Mouse (Mus musculus): Measurements from ENCODE around the gene Mrps7. TPM values are rescaled to one million over a fixed set of nuclear protein-coding genes. Genes with fewer than 3 reads are reported as not detected.

The Mrps7 gene
- total RNA-seq (2014; rRNA removed) (33.6 and 45.9 TPM in 2 replicates), polyA plus RNA-seq (2015; fragmentation: Nextera tagmentation; extraction: Ambion mirVana) (78.8 and 86.7 TPM in 2 replicates)

GRCm38 (mm10) chr11:115603476-115604303 lies at the start of gene Mrps7, which contains the start of gene Gga3:
TSS of gene Mrps7 (plus strand) at chr11:115603925.
TSS of gene Gga3 (minus strand) at chr11:115604051.
- Histone ChIP-seq H3K4me2 (ENCODE audit: low read depth, low read length) (peak within 1 kb of the TSS; percentile 96), H3K9me3 (ENCODE audit: low read length) (no peaks in the 10 kb centered on the region), H3K27ac (peak within 1 kb of the TSS; percentile 95), H3K36me3 (ENCODE audit: insufficient read depth, low read length) (peaks cover 29% of the 10 kb centered on the region; the same call in 1 of the 2 replicates), H3K9ac (replicated peaks; ENCODE audit: low read length) (peak within 1 kb of the TSS; percentile 91), H3K4me3 (ENCODE audit: low read length) (peak within 1 kb of the TSS; percentile 99), H3K4me1 (ENCODE audit: insufficient read depth, low read length) (peaks cover 17% of the 10 kb centered on the region), H3K27me3 (ENCODE audit: insufficient read depth, low read length) (no peaks in the 10 kb centered on the region)
- ATAC-seq (peak; percentile 96), DNase-seq (ENCODE audit: low spot score) (peak; percentile 95)
- under 1% methylated on average over 70 of the region's 93 CpGs for WGBS
- TF ChIP-seq CTCF (IDR thresholded peaks at IDR 0.05; ENCODE audit: low read depth) = no peak

- Histone ChIP-seq H3K9ac (replicated peaks; ENCODE audit: low read length) (no peak overlapping the region), H3K36me3 (ENCODE audit: insufficient read depth, low read length) (no peaks in the 10 kb centered on the region), H3K4me1 (ENCODE audit: insufficient read depth, low read length) (no peaks in the 10 kb centered on the region), H3K27ac (no peak overlapping the region), H3K4me3 (ENCODE audit: low read length) (no peak overlapping the region), H3K4me2 (ENCODE audit: low read depth, low read length) (no peak overlapping the region), H3K27me3 (ENCODE audit: insufficient read depth, low read length) (no peaks in the 10 kb centered on the region), H3K9me3 (ENCODE audit: low read length) (no peaks in the 10 kb centered on the region)
- ATAC-seq (no peak), DNase-seq (ENCODE audit: low spot score) (no peak)
- WGBS = 82% methylated on average over 17 of the region's 17 CpGs
- no peak for TF ChIP-seq CTCF (IDR thresholded peaks at IDR 0.05; ENCODE audit: low read depth)
Observed at GRCm38 (mm10) chr11:115555717-115556116, 48.0 kb upstream of the Mrps7 start.

DNA sequence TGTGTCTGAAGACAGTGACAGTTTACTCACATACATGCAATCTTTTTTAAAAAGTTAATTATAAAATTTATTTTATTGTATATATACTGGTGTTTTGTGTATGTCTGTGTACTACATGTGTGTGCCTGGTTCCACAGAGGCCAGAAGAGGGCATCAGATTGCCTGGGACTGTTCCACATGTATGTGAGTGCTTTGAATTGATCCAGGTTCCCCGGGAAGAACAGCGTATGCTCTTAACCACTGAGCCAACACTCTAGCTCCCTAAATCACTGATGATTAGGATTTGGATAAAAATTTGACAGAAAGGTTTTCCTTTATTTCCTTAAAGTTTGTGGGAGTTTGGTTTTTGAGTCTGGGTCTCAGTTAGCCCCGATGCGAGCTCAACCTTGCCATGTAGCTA lies 40.3 kb upstream of the Mrps7 start:
- 40% methylated on average over 4 of the region's 4 CpGs for WGBS
- Histone ChIP-seq H3K4me1 (ENCODE audit: insufficient read depth, low read length) (no peaks in the 10 kb centered on the region), H3K9ac (replicated peaks; ENCODE audit: low read length) (peak overlapping the region; percentile 72; the same call in 1 of the 2 replicates), H3K9me3 (ENCODE audit: low read length) (no peaks in the 10 kb centered on the region), H3K4me3 (ENCODE audit: low read length) (peak overlapping the region; percentile 70), H3K27me3 (ENCODE audit: insufficient read depth, low read length) (no peaks in the 10 kb centered on the region), H3K27ac (peak overlapping the region; percentile 80; the same call in 1 of the 2 replicates), H3K4me2 (ENCODE audit: low read depth, low read length) (peak overlapping the region; percentile 62), H3K36me3 (ENCODE audit: insufficient read depth, low read length) (peaks cover 13% of the 10 kb centered on the region)
- DNase-seq (ENCODE audit: low spot score) (no peak), ATAC-seq (no peak)
- peak; percentile 24; the same call in 1 of the 2 replicates for TF ChIP-seq CTCF (IDR thresholded peaks at IDR 0.05; ENCODE audit: low read depth)

- H3K36me3 ChIP-seq (ENCODE audit: insufficient read depth, low read length) = peaks cover 21% of the 10 kb centered on the region
- ATAC-seq (peak; percentile 95), DNase-seq (ENCODE audit: low spot score) (peak; percentile 98)
- peak within 1 kb of the TSS; percentile 72 for H3K9ac ChIP-seq (replicated peaks; ENCODE audit: low read length)
- no peaks in the 10 kb centered on the region for H3K9me3 ChIP-seq (ENCODE audit: low read length)
- H3K27me3 ChIP-seq (ENCODE audit: insufficient read depth, low read length) = no peaks in the 10 kb centered on the region
- peak within 1 kb of the TSS; percentile 80 for H3K27ac ChIP-seq
- H3K4me3 ChIP-seq (ENCODE audit: low read length) = peak within 1 kb of the TSS; percentile 70
- TF ChIP-seq CTCF (IDR thresholded peaks at IDR 0.05; ENCODE audit: low read depth) = no peak
- peak within 1 kb of the TSS; percentile 62 for H3K4me2 ChIP-seq (ENCODE audit: low read depth, low read length)
- H3K4me1 ChIP-seq (ENCODE audit: insufficient read depth, low read length) = no peaks in the 10 kb centered on the region
- 2% methylated on average over 42 of the region's 42 CpGs for WGBS
Observed at GRCm38 (mm10) chr11:115564064-115564809, 39.5 kb upstream of the Mrps7 start, which contains the start of gene Nup85. TSS of gene Nup85 (plus strand) at chr11:115564434.

GRCm38 (mm10) chr11:115564961-115565360 lies 38.8 kb upstream of the Mrps7 start:
- no peak for DNase-seq (ENCODE audit: low spot score)
- Histone ChIP-seq H3K9me3 (ENCODE audit: low read length) (no peaks in the 10 kb centered on the region), H3K36me3 (ENCODE audit: insufficient read depth, low read length) (peaks cover 29% of the 10 kb centered on the region), H3K27ac (no peak overlapping the region), H3K4me1 (ENCODE audit: insufficient read depth, low read length) (no peaks in the 10 kb centered on the region), H3K27me3 (ENCODE audit: insufficient read depth, low read length) (no peaks in the 10 kb centered on the region), H3K4me3 (ENCODE audit: low read length) (peak overlapping the region; percentile 70), H3K9ac (replicated peaks; ENCODE audit: low read length) (peak overlapping the region; percentile 72), H3K4me2 (ENCODE audit: low read depth, low read length) (peak overlapping the region; percentile 62)
- no peak for ATAC-seq
- TF ChIP-seq CTCF (IDR thresholded peaks at IDR 0.05; ENCODE audit: low read depth) = no peak
- WGBS = 25% methylated on average over 7 of the region's 7 CpGs

DNA sequence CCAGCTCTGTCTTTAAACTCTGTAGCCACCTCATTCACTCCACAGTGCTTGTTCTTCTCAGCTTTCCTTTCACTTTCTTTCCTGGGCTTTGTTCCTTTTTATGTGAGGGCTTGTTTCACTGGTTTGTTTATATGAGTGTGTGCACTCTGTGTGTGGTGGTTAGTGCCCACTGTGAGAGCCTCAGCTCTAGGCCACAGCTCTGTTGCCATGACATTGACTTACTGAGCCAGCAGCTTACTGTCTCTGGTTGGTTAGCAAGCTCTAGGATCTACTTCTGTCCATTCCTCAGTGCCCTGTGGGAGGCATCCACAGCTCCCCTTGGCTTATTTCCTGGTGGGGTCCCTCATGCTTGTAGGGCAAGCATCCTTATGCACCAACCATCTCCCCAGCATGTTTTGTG lies 24.6 kb upstream of the Mrps7 start:
- no peak for TF ChIP-seq CTCF (IDR thresholded peaks at IDR 0.05; ENCODE audit: low read depth)
- Histone ChIP-seq H3K4me1 (ENCODE audit: insufficient read depth, low read length) (no peaks in the 10 kb centered on the region), H3K27me3 (ENCODE audit: insufficient read depth, low read length) (no peaks in the 10 kb centered on the region), H3K4me2 (ENCODE audit: low read depth, low read length) (no peak overlapping the region), H3K4me3 (ENCODE audit: low read length) (no peak overlapping the region), H3K36me3 (ENCODE audit: insufficient read depth, low read length) (peaks cover 46% of the 10 kb centered on the region), H3K9ac (replicated peaks; ENCODE audit: low read length) (no peak overlapping the region), H3K27ac (no peak overlapping the region), H3K9me3 (ENCODE audit: low read length) (no peaks in the 10 kb centered on the region)
- ATAC-seq = no peak
- no peak for DNase-seq (ENCODE audit: low spot score)
